Mouse (Mus musculus) cerebellum, adult 8-10 months (tissue): ENCODE results near the gene Fam71e1.

ENCODE experiments used
- DNase-seq: peaks from one replicate; pipeline ENCODE4 v3.0.0; 2022

Gene Fam71e1

DNA sequence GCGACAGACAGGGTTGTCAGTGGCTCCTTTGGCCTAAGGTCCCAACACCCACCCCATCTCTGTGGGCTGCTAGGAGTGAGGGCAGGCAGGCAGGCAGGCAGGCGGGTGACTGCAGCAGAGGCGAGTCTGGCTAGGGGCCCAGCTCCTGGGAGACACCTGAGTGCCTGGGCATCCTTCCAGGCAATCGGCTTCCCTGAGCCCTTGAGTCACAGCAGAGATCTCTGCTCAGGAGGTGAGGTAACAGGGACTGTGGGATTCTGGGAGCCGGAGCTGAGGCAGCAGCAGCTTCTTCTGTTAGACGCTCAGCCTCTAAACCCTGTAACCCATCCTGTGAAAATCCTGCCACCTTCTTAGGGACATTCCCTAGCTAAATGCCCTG is 40.2 kb downstream of the Fam71e1 start:
- DNase-seq, result peak; percentile 79

DNA sequence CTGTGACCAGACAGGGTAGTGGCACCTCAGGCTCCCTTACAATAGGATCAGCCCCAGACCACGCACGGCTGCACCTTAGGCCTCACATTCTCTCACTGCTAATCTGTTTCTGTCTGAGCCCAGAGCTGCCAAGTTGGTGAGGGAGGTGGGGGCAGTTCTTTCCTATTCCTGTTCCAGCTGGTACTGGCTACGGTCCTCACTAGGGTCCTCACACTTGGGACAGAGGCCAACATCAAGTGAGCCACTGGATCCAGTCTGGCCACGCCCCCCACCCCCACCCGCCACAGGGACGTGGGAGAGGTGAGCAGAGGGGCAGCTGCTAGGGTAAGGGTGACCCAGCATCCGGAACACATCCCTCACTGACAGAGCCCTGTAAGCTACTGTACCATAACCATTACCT is 40.6 kb downstream of the Fam71e1 start:
- DNase-seq, result no peak

DNA sequence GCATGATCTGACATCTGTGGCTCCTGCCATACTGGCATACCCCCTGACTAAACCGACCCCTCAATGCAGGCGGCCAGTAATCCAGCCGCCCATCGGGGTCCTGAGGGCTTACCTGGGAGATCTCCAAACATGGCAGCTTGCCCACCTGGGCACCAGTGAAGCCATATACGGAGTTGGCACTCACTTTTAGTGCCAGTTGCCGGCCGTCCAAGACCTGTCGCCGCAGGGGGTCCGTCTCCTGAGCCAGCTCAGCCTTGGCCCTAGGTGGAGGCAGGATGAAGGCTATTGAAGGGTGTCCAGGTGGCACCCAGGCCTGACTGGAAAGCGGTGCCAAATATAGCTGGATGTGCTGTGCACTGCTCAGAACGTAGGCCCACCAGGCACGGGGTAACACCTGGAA is 41.1 kb downstream of the Fam71e1 start:
- DNase-seq, result peak; percentile 69

DNA sequence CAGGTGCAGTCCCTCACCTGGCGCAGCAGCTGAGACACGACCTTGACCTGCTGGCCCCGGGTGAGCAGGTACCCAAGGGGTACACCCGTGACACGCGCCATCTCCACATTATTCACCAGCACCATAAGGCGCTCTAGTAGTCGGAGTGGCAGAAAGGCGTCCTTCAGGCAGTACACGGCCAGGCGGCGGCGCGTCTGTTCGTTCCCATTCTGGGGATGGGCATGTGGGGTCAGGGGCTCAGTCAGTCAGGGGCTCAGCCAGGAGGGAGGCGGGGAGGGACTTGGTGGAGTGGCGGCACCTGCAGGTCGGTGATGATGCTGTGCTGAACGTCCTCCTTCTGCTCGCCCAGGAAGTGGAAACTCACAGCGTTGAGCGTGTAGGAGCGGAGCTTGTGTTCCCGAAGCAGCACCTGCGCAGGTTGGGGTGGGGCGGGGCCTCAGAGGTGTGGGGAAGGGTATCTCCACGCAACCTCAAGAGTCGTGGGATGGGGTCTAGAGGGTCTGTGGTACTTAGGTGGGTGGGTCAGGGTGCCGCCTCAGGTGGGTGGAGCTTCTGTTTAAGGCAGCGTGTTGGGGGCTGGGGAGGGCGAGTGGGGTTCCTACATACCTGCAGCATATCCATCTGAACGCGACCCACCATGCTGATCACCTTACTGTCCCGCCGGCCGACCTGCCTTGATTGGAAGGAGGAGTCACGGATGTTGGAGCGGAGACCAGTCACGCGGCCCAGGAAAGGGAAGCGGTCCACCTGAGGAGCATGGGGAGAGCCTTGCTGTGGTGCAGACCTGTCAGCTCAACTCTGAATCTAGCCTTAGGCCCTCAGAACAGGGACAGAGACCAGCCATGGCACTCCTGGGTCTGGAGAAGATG is 42.6 kb downstream of the Fam71e1 start:
- no peak for DNase-seq

DNA sequence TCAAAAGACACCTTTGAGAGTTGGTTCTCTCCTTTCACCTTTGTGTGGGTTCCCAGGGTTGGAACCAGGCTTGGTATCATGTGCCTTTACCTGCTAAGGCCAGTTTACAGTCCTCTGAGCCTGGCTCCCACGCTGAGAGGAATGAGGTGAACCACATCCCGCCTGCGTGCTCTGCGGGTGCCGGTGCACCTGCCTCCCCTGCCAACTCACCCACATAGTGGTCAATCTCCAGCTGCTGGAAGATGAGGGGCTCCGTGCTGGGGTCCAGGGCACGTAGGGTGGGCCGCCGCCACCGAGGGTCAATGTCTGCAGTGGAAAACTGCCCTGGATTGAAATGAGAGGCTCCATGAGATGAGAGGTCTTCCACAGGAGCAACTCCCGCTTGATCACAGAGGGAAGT is 46.2 kb downstream of the Fam71e1 start:
- DNase-seq, result no peak

DNA sequence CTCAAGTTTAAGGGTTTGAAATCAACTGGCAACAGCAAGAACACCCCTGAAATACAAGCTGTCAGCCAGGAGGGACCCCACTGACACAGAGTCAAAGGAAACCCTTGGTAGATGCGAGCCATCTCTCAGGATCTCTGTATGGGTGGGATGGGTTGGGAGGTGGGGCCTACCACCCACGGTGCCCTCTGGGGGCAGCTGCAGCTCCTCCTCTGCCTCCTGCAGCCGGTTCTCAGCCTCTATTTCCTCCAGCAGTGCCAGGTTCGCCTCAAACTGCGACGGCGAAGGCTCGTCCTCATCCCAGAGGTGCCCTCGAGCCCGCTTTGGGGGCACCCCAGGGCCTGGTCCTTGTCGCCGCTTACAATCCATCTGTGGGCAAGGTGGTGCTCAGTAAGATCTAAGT is 46.7 kb downstream of the Fam71e1 start:
- no peak for DNase-seq

DNA sequence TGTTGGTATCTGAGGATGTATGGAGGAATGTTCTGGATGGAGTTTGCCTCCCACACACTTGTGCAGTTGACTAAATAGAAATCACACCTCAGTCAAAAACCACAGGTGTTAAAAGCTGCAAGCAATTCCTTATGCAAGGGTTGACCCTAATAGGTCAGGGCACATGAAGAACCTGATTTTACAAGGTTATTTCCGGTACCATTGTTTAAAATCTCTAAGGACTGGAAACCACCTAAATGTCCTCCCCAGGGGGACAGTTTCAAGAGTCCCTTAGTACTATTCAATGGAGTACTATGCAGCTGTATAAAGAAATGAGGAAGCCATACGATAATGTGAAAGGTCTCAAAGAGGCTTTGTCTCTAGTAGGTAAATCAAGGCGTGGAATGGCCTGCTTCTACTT is 49.9 kb downstream of the Fam71e1 start:
- no peak for DNase-seq

DNA sequence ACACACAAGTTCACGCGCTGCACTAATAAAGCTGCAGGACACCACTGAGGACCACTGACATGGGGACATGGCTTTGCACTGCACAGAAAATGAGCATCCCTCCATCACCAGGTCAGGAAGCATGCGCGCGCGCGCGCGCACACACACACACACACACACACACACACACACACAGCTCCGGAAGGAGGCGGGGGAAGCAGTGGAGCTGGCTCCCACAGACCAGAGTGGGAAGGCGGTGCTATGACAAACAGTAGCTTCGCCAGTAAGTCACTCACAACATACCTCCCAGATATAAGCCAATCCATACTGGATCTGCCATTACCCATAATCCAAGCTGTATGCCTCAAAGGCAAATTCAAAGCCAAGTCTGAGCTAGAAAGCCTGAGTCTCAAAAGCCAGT is 50.7 kb downstream of the Fam71e1 start:
- DNase-seq, result no peak

DNA sequence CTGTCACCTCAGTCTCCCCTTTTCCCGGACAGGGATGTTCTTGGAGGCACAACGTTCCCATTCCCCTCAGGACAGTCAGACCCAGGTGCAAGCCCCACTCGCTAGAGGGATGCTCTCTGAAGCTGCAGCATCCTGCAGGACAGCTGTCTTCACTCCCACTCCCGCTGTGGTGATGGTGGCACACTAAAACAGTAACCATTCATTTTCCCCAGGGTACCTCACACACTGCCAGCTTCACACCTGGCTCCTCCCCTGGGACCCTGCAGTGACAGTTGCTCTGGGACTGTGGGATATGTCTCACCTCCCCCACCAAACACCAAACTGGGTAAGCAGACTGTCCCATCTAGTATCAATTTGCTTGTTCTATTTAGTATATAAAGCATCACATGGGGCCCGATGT is 51.3 kb downstream of the Fam71e1 start:
- DNase-seq, result no peak

DNA sequence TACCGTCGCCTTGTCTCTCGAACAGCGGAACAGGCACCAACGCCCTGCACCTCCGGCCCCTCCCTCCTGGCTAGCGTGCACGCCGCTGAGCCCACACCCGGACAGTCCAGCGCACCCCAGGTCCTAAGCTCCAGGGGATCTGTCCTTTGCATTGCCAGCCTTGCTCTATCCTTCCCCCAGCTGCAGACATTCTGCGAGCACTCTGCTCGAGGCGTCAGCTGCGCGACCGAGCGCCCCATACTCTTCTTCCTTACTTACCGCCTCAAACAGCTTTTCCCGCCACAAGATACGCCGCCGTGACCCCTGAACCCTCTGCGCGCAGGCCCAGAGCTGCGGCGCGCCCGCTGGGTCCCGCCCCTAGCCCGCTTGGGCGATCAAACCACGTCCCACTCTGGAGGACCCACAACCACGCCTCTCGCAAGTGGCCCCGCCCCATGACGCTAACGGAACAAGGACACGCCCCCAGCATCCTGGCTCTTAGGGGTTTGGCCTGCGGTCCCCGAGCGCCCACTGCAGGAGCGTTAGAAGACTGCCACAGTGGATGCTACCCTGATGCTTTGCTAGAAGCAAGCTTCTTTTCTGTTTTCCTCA is 52.2 kb downstream of the Fam71e1 start, which contains the start of gene Pold1:
Gene Pold1 (minus strand): TSS at position 353 of the 591 bp plus-strand sequence.
- DNase-seq, result peak; percentile 100

DNA sequence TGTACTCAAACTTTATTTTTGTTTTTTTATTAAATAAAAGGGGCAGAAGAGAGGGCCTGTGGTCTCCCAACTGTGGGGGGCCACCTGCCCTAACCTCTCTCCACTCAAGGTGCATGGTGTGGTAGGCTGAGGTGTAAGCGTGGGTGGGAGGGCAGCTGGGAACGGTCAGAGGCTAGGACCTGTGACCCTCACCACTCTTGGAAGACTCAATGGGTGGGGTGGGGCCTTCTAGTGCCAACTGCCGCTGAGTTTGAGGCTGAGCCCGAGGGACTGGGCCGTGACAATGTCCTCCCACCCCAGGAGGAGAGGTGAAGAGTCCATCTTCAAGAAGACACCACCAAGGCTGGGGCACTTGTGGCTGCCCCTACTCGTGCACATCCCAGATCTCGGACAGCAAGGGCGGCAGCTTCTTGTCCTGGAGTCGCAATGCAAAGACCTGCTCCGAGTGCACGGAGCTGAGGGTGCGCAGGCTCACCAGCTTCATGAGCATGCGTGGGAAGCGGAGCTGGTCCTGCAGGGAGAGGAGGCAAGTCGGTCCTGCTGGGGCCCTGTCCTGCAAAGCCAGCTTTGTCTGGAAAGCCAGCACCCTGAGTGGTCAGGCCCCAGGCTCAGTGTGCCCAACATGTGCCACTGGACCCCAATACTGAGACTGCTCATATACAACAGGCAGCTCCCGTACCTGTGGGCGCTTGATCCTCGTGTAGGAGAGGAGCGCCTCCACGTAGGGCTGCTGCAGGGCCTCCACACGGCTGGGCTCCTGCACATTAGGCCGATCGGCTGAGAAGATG is 53.4 kb downstream of the Fam71e1 start:
- DNase-seq, result no peak

DNA sequence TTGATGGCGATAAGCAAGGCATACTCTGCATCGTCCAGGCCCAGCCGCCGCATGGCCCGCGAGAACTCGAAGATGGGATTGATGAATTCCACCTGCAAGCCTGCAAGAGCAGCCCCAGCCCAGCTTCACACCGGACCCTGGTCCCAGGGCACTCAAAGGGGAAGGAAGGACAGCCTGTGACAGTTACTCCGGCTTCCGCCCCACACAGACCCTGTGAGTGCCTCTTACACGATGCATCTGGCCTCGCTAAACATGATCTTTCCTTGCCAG is 54.0 kb downstream of the Fam71e1 start:
- DNase-seq, result no peak
